Mouse (Mus musculus) embryonic facial prominence, embryonic 15.5 days (tissue): Measurements from ENCODE around the gene Defb47. TPM values are rescaled to one million over a fixed set of nuclear protein-coding genes. Genes with fewer than 3 reads are reported as not detected.

Experiments
- ATAC-seq: fragments of 200-750 bp; cut with Nextera tagmentation; 2 replicates; pipeline ENCODE4 v1.8.0; 2017; ENCODE audit warnings: low read depth, moderate TSS enrichment; ENCODE audit not compliant: insufficient number of reproducible peaks, low FRiP score, low TSS enrichment
- H3K27ac ChIP-seq: fragments of 300-500 bp; sonication (generic); replicated peaks from 2 replicates; pipeline ENCODE4 v1.5.1; 2015; ENCODE audit warnings: mild to moderate bottlenecking, inconsistent platforms
- H3K27me3 ChIP-seq: fragments of 300-500 bp; sonication (generic); 2 replicates; pipeline ENCODE4 v1.6.1; 2015; ENCODE audit warnings: inconsistent platforms
- H3K36me3 ChIP-seq: fragments of 300-500 bp; sonication (generic); 2 replicates; pipeline ENCODE4 v1.6.1; 2015; ENCODE audit warnings: mild to moderate bottlenecking, inconsistent platforms
- H3K4me1 ChIP-seq: fragments of 300-500 bp; sonication (generic); 2 replicates; pipeline ENCODE4 v1.6.1; 2015; ENCODE audit warnings: inconsistent platforms
- H3K4me2 ChIP-seq: fragments of 300-500 bp; sonication (generic); replicated peaks from 2 replicates; pipeline ENCODE4 v1.6.1; 2015; ENCODE audit warnings: mild to moderate bottlenecking, inconsistent platforms
- H3K4me3 ChIP-seq: fragments of 300-500 bp; sonication (generic); replicated peaks from 2 replicates; pipeline ENCODE4 v1.5.1; 2015; ENCODE audit warnings: mild to moderate bottlenecking, inconsistent platforms
- H3K9ac ChIP-seq: fragments of 300-500 bp; sonication (generic); 2 replicates; pipeline ENCODE4 v1.6.1; 2015; ENCODE audit warnings: inconsistent platforms
- H3K9me3 ChIP-seq: fragments of 300-500 bp; sonication (generic); replicated peaks from 2 replicates; pipeline ENCODE4 v1.6.1; 2016; ENCODE audit warnings: inconsistent platforms
- WGBS: fragments of 180-500 bp; shearing (Covaris S2); methylation state at CpG from one replicate; pipeline ENCODE4 v1.1.7; 2015; 5-methylcytosine and 5-hydroxymethylcytosine counted together
- polyA plus RNA-seq: library from polyadenylated mRNA; unstranded; fragments of >200 nt; fragmentation: Nextera tagmentation; extraction: Ambion mirVana; gene quantifications from 2 replicates; pipeline ENCODE4 v1.2.1, GENCODE M21; 2015

The Defb47 gene
- polyA plus RNA-seq = not detected in 2 replicates

- no peak within 1 kb of the TSS for H3K27ac ChIP-seq
- no peaks in the 10 kb centered on the region for H3K9me3 ChIP-seq
- no peaks in the 10 kb centered on the region for H3K4me1 ChIP-seq
- no peaks in the 10 kb centered on the region for H3K36me3 ChIP-seq
- H3K4me3 ChIP-seq = no peak within 1 kb of the TSS
- no peak for ATAC-seq
- no peak within 1 kb of the TSS for H3K9ac ChIP-seq
- H3K4me2 ChIP-seq = no peak within 1 kb of the TSS
- no peaks in the 10 kb centered on the region for H3K27me3 ChIP-seq
- 85% methylated on average over 8 of the region's 8 CpGs for WGBS
These were observed at the start of gene Defb47 for GRCm38 (mm10) chr14:62997777-62998176. TSS of gene Defb47 (plus strand) at chr14:62998077.

DNA sequence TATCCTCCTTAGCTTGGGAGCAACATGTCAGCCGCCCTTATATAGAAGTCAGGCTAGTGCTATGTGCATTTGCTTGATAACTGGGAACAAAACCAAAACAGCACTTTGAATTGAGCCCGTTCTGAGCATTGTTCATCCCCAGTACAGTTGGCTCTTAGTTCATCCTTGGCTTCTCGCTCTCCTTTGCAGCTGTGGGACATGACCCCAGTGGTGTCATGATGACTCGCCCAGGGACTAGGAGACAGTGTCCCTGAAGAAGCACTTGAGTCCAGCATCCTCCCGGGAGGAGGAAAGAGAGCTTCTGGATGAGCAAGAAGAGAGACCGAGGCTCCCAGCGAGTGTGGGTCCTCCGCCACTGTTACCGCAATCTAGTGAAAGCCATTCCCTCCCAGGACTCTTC lies 41.8 kb upstream of the Defb47 start:
- peaks cover 25% of the 10 kb centered on the region for H3K36me3 ChIP-seq
- H3K4me2 ChIP-seq = no peak overlapping the region
- WGBS = 88% methylated on average over 9 of the region's 9 CpGs
- H3K4me1 ChIP-seq = no peaks in the 10 kb centered on the region
- H3K4me3 ChIP-seq = no peak overlapping the region
- ATAC-seq = no peak
- no peaks in the 10 kb centered on the region for H3K27me3 ChIP-seq
- H3K27ac ChIP-seq = no peak overlapping the region
- no peak overlapping the region for H3K9ac ChIP-seq
- H3K9me3 ChIP-seq = no peaks in the 10 kb centered on the region

GRCm38 (mm10) chr14:62963632-62964031 lies 34.2 kb upstream of the Defb47 start:
- ATAC-seq = no peak
- Histone ChIP-seq H3K27me3 (no peaks in the 10 kb centered on the region), H3K27ac (no peak overlapping the region), H3K4me2 (no peak overlapping the region), H3K36me3 (0 out of 2 replicates have a peak, but pooled peaks cover 9% of the 10 kb centered on the region), H3K9me3 (no peaks in the 10 kb centered on the region), H3K9ac (no peak overlapping the region), H3K4me1 (peaks cover 7% of the 10 kb centered on the region; the same call in 1 of the 2 replicates), H3K4me3 (no peak overlapping the region)
- 87% methylated on average over 4 of the region's 4 CpGs for whole genome bisulfite sequencing

DNA sequence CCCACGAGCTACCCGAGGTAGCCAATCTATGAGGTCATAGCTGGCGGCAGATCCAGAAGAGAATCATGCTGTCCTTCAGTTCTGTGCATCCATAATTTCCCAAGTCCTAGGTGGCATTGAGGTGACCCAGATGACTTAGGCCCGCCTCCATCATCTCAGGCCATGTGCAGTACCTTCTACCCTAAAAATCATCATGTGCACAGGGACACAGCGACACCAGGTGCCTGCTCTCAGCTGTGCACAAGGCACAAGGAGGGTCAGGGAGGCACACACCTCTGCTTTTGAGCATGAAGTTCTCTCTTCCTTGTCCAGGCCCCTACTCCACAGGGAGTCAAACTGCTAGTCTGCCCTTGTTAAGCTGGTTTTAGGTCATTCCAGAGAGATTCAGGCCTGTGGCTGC lies 32.5 kb upstream of the Defb47 start:
- Histone ChIP-seq H3K27ac (no peak overlapping the region), H3K9me3 (no peaks in the 10 kb centered on the region), H3K4me3 (no peak overlapping the region), H3K4me2 (no peak overlapping the region), H3K9ac (no peak overlapping the region), H3K36me3 (0 out of 2 replicates have a peak, but pooled peaks cover 4% of the 10 kb centered on the region), H3K27me3 (no peaks in the 10 kb centered on the region), H3K4me1 (peaks cover 7% of the 10 kb centered on the region; the same call in 1 of the 2 replicates)
- 78% methylated on average over 5 of the region's 5 CpGs for WGBS
- no peak for ATAC-seq

- no peak for ATAC-seq
These were observed 31.9 kb upstream of the Defb47 start for GRCm38 (mm10) chr14:62965811-62966520.

DNA sequence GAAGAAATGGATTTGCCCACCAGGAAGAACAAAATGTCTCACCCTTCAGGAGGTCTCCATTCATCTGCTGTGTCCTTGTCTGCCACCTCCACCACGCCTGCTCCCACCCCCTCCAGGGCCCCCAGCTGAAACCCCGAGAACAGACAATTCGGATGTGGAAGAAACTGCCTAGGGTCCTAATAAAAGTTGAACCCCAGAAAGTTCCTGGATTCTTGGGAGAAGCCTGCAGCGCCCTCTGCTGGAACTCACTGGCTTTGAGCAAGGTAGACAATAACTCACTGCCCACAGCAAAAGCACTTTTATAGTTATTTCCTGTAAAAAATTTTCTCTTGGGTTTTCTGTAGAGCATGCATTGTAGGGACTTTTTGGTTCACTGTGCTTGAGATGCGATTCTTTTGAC lies 22.8 kb upstream of the Defb47 start:
- no peak overlapping the region for H3K4me2 ChIP-seq

More at GRCm38 (mm10) chr14:62965811-62966520, 31.9 kb upstream of the Defb47 start:
- Histone ChIP-seq H3K4me3 (peak overlapping the region; percentile 32), H3K4me1 (peaks cover 7% of the 10 kb centered on the region; the same call in 1 of the 2 replicates), H3K27me3 (no peaks in the 10 kb centered on the region), H3K4me2 (peak overlapping the region; percentile 44), H3K36me3 (0 out of 2 replicates have a peak, but pooled peaks cover 2% of the 10 kb centered on the region), H3K9me3 (no peaks in the 10 kb centered on the region), H3K9ac (no peak overlapping the region), H3K27ac (no peak overlapping the region; the same call in 1 of the 2 replicates)
- 28% methylated on average over 15 of the region's 15 CpGs for WGBS

GRCm38 (mm10) chr14:62979815-62980214 lies 18.1 kb upstream of the Defb47 start:
- H3K9ac ChIP-seq = no peak overlapping the region

More for the DNA sequence above, 22.8 kb upstream of the Defb47 start:
- no peak for ATAC-seq
- no peak overlapping the region for H3K27ac ChIP-seq
- H3K4me3 ChIP-seq = no peak overlapping the region
- no peaks in the 10 kb centered on the region for H3K27me3 ChIP-seq
- no peaks in the 10 kb centered on the region for H3K4me1 ChIP-seq
- H3K36me3 ChIP-seq = no peaks in the 10 kb centered on the region
- WGBS = 14% methylated on average over 5 of the region's 5 CpGs
- H3K9ac ChIP-seq = no peak overlapping the region
- no peaks in the 10 kb centered on the region for H3K9me3 ChIP-seq

DNA sequence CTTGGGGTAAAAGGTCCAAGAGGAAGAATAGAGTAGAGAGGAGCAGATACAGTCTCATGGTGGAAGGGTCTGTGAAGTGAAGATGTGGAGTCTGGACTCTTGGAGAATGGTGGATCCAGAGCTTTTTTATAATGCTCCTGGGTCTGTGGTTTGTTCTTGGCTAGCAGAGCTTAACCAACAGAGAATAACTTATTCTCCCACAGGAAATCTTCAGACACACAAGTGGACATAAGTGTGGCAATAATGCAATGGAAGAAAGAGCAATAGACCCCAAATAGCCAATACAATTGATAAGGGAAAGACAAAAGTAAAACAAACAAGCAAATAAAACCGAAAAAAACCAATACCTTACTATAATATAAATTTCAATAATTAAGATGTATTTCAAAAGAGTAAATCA lies 13.5 kb upstream of the Defb47 start, which contains the start of gene Defb48:
TSS of gene Defb48 (minus strand) at position 101 of the 400 bp plus-strand sequence.
- WGBS = 76% methylated on average over 1 of the region's 1 CpGs

More at GRCm38 (mm10) chr14:62979815-62980214, 18.1 kb upstream of the Defb47 start:
- Histone ChIP-seq H3K9me3 (no peaks in the 10 kb centered on the region), H3K4me1 (no peaks in the 10 kb centered on the region), H3K4me2 (no peak overlapping the region), H3K36me3 (no peaks in the 10 kb centered on the region), H3K4me3 (no peak overlapping the region), H3K27me3 (no peaks in the 10 kb centered on the region), H3K27ac (no peak overlapping the region)
- WGBS = 70% methylated on average over 1 of the region's 1 CpGs
- no peak for ATAC-seq

DNA sequence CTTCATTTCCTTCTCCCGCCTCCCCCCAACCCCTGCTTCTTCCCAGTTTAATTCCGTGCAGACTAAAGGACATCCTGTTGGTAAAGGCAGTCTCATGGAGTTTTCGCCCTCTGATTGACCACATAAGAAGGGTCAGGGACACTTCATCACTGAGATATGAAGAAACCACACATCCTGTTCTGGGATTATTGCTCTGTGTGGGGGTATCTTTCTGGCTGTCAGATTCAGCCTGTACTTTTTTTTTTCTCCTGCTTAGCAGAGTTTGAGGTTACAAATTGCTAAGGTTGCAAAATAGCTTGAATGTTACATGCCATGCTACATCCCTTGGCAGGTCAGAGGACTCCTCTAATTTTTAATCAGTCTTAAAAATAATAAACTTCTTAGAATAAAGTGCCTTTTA lies 6.6 kb upstream of the Defb47 start:
- WGBS = 69% methylated on average over 3 of the region's 3 CpGs
- no peaks in the 10 kb centered on the region for H3K27me3 ChIP-seq
- H3K27ac ChIP-seq = no peak overlapping the region
- no peak overlapping the region for H3K9ac ChIP-seq
- no peak for ATAC-seq
- H3K4me2 ChIP-seq = no peak overlapping the region
- H3K9me3 ChIP-seq = no peaks in the 10 kb centered on the region
- no peak overlapping the region for H3K4me3 ChIP-seq
- H3K36me3 ChIP-seq = no peaks in the 10 kb centered on the region
- no peaks in the 10 kb centered on the region for H3K4me1 ChIP-seq

More for the DNA sequence above, 13.5 kb upstream of the Defb47 start, which contains the start of gene Defb48:
- ATAC-seq = no peak
- no peaks in the 10 kb centered on the region for H3K27me3 ChIP-seq
- H3K4me1 ChIP-seq = no peaks in the 10 kb centered on the region
- no peak within 1 kb of the TSS for H3K4me3 ChIP-seq
- H3K9me3 ChIP-seq = no peaks in the 10 kb centered on the region
- no peak within 1 kb of the TSS for H3K27ac ChIP-seq
- no peak within 1 kb of the TSS for H3K9ac ChIP-seq
- no peak within 1 kb of the TSS for H3K4me2 ChIP-seq
- H3K36me3 ChIP-seq = no peaks in the 10 kb centered on the region

DNA sequence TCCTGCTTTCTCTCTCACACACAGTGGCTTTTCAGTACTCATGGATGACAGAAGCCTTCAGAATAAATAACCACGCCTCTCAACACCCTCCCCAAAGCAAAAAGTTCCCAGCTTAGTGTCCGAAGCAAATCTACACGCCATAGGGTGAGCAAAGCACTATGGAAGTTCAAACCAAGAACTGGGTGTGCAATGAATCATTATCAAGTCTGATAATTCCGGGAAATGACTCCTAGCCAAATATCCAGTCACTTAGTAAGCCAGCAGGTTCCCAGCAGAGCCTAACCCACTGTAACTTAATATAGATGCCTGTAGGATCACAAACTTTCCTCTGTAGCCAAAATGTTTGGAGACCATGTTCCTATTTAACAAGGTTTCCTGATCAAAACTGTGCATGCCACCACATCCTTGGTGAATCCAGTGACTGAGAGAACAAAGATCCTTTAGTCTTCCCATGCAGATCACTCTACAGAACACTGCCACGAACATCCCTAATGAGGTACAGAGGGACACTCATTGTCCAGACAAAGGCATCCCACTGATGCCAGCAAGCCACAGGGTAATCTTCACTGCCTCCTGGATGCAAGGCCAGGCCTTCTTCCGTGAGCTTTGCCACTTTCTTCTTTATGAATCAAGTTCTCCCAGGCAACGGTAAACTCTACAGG lies 5.9 kb upstream of the Defb47 start:
- no peak for ATAC-seq
- Histone ChIP-seq H3K27ac (no peak overlapping the region), H3K9ac (no peak overlapping the region), H3K4me1 (no peaks in the 10 kb centered on the region), H3K36me3 (no peaks in the 10 kb centered on the region), H3K4me2 (no peak overlapping the region), H3K27me3 (no peaks in the 10 kb centered on the region), H3K4me3 (no peak overlapping the region), H3K9me3 (no peaks in the 10 kb centered on the region)
- WGBS = 70% methylated on average over 7 of the region's 7 CpGs

DNA sequence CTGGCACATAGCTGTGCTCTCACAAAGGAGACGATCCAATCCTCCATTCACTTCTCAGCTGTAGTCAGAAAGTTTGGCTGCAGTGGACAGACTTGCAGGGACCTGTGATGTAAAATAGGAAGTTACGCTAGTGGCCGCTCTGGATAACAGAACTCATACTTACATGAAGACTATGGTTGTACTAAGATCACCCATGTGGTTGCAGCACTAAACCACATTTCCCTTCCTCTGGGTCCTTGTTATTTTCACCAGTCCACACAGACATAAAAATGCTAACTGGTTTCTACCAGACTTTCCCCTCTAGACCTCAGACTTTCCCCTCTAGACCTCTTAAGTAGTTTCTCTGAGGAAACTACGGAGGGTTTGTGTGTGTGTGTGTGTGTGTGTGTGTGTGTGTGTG lies 1.1 kb downstream of the Defb47 start:
- H3K4me2 ChIP-seq = no peak overlapping the region
- no peak overlapping the region for H3K9ac ChIP-seq
- H3K9me3 ChIP-seq = no peaks in the 10 kb centered on the region
- ATAC-seq = no peak
- no peaks in the 10 kb centered on the region for H3K4me1 ChIP-seq
- no peaks in the 10 kb centered on the region for H3K36me3 ChIP-seq
- 85% methylated on average over 4 of the region's 4 CpGs for WGBS
- no peak overlapping the region for H3K27ac ChIP-seq
- H3K4me3 ChIP-seq = no peak overlapping the region
- no peaks in the 10 kb centered on the region for H3K27me3 ChIP-seq
